Comparison of ENCODE assay signal across 8 mouse cellular contexts in genomic region chr7:4915007-4915665, GRCm38 (mm10). TPM values are rescaled to one million over a fixed set of nuclear protein-coding genes. Genes with fewer than 3 reads are reported as not detected.
A peak's percentile ranks its signal among the peaks of the same experiment; 100 is the strongest.
DNase-seq lines count a peak whose midpoint lies in the region; ATAC-seq lines count a peak whose summit lies in the region.

Gene Zfp628 (plus strand): TSS chr7:4915217.

- peaks cover 4 to 13% of the 10 kb centered on the region in 2 experiments; a peak in 3 of 4 replicates for H3K4me1 ChIP-seq in heart, embryonic 14.5 days (ENCODE audit: control insufficient read depth in 2 of 2, insufficient read depth in 2 of 2, low read length in 2 of 2)
- H3K4me1 ChIP-seq in liver, embryonic 13.5 days (replicated peaks), result peaks cover 24% of the 10 kb centered on the region
- peaks cover 9% of the 10 kb centered on the region for H3K4me1 ChIP-seq in stomach, embryonic 16.5 days (ENCODE audit: control insufficient read depth, insufficient read depth, low read length)

- H3K36me3 ChIP-seq in heart, embryonic 14.5 days (ENCODE audit: control insufficient read depth, insufficient read depth, low read length), result peaks cover 32% of the 10 kb centered on the region
- peaks cover 31% of the 10 kb centered on the region for H3K36me3 ChIP-seq in liver, embryonic 13.5 days
- peaks cover 10% of the 10 kb centered on the region; the same call in 1 of the 2 replicates for H3K36me3 ChIP-seq in stomach, embryonic 16.5 days (ENCODE audit: control insufficient read depth, insufficient read depth, low read length)

- DNase-seq in c-Kit-negative CD71-positive TER-119-positive erythroid progenitor cells, embryonic 14.5 days (ENCODE audit: low read depth, low spot score), result peak; percentile 93
- DNase-seq in fibroblast of lung, adult 2 months (ENCODE audit: low read depth), result peak; percentile 80
- DNase-seq in kidney, postnatal 14 days, result peak; percentile 96
- peak; percentile 87 for DNase-seq in liver, embryonic 13.5 days
- peak; percentile 98 for DNase-seq in neural tube, embryonic 10.5 days (ENCODE audit: extremely low spot score, low spot score)

- WGBS in heart, embryonic 14.5 days, result 1% methylated on average over 54 of the region's 56 CpGs
- under 1% methylated on average over 54 of the region's 56 CpGs for WGBS in liver, embryonic 13.5 days (ENCODE audit: insufficient replicate concordance)
- WGBS in stomach, embryonic 16.5 days, result under 1% methylated on average over 56 of the region's 56 CpGs

- peak within 1 kb of the TSS; percentile 90 for H3K9ac ChIP-seq in heart, embryonic 14.5 days (ENCODE audit: low read length)
- peak within 1 kb of the TSS; percentile 89 for H3K9ac ChIP-seq in liver, embryonic 13.5 days
- peak within 1 kb of the TSS; percentile 93 for H3K9ac ChIP-seq in stomach, embryonic 16.5 days (ENCODE audit: low read length)

- no peaks in the 10 kb centered on the region for H3K9me3 ChIP-seq in heart, embryonic 14.5 days (ENCODE audit: control insufficient read depth, low read length)
- H3K9me3 ChIP-seq in liver, embryonic 13.5 days (replicated peaks), result no peaks in the 10 kb centered on the region
- no peaks in the 10 kb centered on the region for H3K9me3 ChIP-seq in stomach, embryonic 16.5 days (replicated peaks; ENCODE audit: control insufficient read depth, low read length)

- H3K27me3 ChIP-seq in heart, embryonic 14.5 days (ENCODE audit: control insufficient read depth, insufficient read depth, low read length), result no peaks in the 10 kb centered on the region
- H3K27me3 ChIP-seq in liver, embryonic 13.5 days, result no peaks in the 10 kb centered on the region
- H3K27me3 ChIP-seq in stomach, embryonic 16.5 days (ENCODE audit: control insufficient read depth, insufficient read depth, low read length), result no peaks in the 10 kb centered on the region

- peak within 1 kb of the TSS; percentile 72 for H3K4me2 ChIP-seq in heart, embryonic 14.5 days (ENCODE audit: low read length)
- H3K4me2 ChIP-seq in liver, embryonic 13.5 days, result peak within 1 kb of the TSS; percentile 91
- H3K4me2 ChIP-seq in stomach, embryonic 16.5 days (ENCODE audit: low read depth, low read length), result peak within 1 kb of the TSS; percentile 72

- H3K27ac ChIP-seq in heart, embryonic 14.5 days (replicated peaks in 1 of 2; ENCODE audit: control insufficient read depth in 1 of 2, insufficient read depth in 1 of 2, low read depth in 2 of 2, low read length in 2 of 2), result peak within 1 kb of the TSS; percentile 75 to 96
- peak within 1 kb of the TSS; percentile 88 for H3K27ac ChIP-seq in liver, embryonic 13.5 days
- peak within 1 kb of the TSS; percentile 95 for H3K27ac ChIP-seq in stomach, embryonic 16.5 days (ENCODE audit: low read length)

- ATAC-seq in CD4-positive, CD25-positive, alpha-beta regulatory T cell, adult 4 months, result peak; percentile 86
- ATAC-seq in heart, embryonic 14.5 days (ENCODE audit: insufficient number of reproducible peaks, insufficient read depth, low FRiP score, low read depth), result peak; percentile 86
- ATAC-seq in liver, embryonic 13.5 days (ENCODE audit: low read depth), result peak; percentile 88
- ATAC-seq in stomach, embryonic 16.5 days (ENCODE audit: insufficient read depth, low FRiP score), result peak; percentile 93

- H3K4me3 ChIP-seq in heart, embryonic 14.5 days (ENCODE audit: control insufficient read depth in 1 of 2, insufficient read depth in 1 of 2, low read depth in 1 of 2, low read length in 2 of 2), result peak within 1 kb of the TSS; percentile 64 to 70
- peak within 1 kb of the TSS; percentile 82 for H3K4me3 ChIP-seq in liver, embryonic 13.5 days (replicated peaks)
- peak within 1 kb of the TSS; percentile 58 for H3K4me3 ChIP-seq in stomach, embryonic 16.5 days (replicated peaks; ENCODE audit: low read length)

RNA-seq across cellular contexts. Expression of gene Zfp628, which starts in this region (rescaled TPM):
- polyA plus RNA-seq in CD4-positive, CD25-positive, alpha-beta regulatory T cell, adult 4 months (2017; shearing (Covaris generic)), result 1 to 10 TPM in 1 of 2 experiments, under 1 TPM in 1; 0.99 to 1.5 TPM
- 2.1 and 3.1 TPM in 2 replicates for polyA plus RNA-seq in heart, embryonic 14.5 days (2014; fragmentation: Nextera tagmentation; extraction: Ambion mirVana)
- polyA plus RNA-seq in liver, embryonic 13.5 days (2015; fragmentation: Nextera tagmentation; extraction: Ambion mirVana), result 1.4 and 1.6 TPM in 2 replicates
- 2.1 and 2.3 TPM in 2 replicates for polyA plus RNA-seq in stomach, embryonic 16.5 days (2015; fragmentation: Nextera tagmentation; extraction: Ambion mirVana)

Comparison
In these comparisons a context has a peak if more than half of its experiments do, and no peak if none do; other contexts are left out.
1. Peak in every context shown above with its lines: DNase-seq, ATAC-seq, H3K4me3 ChIP-seq and H3K27ac ChIP-seq.